Mouse (Mus musculus): ENCODE measurements around the gene Cdc14a.

DNA sequence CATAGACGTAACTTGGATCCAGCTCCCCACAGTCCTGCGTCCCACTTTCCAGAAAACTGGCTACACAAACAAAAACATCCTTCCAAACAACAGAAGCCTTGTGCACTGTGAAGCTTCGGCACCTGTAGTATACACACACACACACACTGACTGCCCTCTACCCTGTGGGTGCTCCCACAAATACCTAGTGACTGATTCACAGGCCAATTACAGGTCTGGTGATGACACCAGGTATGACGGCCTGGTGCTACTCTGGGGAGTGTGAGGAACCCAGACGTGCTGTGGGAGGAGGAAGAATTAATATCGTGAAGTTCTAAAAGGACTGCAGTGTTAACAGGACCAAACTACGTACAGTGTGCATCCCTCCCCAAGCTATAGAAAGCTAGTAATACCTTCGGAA is 1.8 kb downstream of the Cdc14a start:
- TF ChIP-seq CTCF (IDR thresholded peaks at IDR 0.05; ENCODE audit: extremely low read depth, insufficient read depth, low read length) (no peak), POLR2A (IDR thresholded peaks at IDR 0.05; ENCODE audit: extremely low read depth, insufficient read depth, low read length) (no peak)
